Mouse (Mus musculus) ES-E14 (cell line): ENCODE results near the gene Itpr1. TPM values are rescaled to one million over a fixed set of nuclear protein-coding genes. Genes with fewer than 3 reads are reported as not detected.

Source experiments
- DNase-seq: peaks from one replicate; pipeline ENCODE4 v3.0.0-alpha.2; 2013; ENCODE audit warnings: low read depth, low spot score
- H3K27ac ChIP-seq: 2 replicates; pipeline ENCODE4 v1.5.1; 2012; ENCODE audit warnings: low read depth, mild to moderate bottlenecking, low read length, moderate library complexity, mixed read lengths; ENCODE audit not compliant: poor library complexity, insufficient read depth, severe bottlenecking
- H3K36me3 ChIP-seq: 2 replicates; pipeline ENCODE4 v1.6.1; 2012; ENCODE audit warnings: mild to moderate bottlenecking, low read length, moderate library complexity, mixed read lengths; ENCODE audit not compliant: control insufficient read depth, poor library complexity, insufficient read depth, severe bottlenecking
- H3K4me1 ChIP-seq, 2 experiments: fragments of 150-350 bp in 1 of 2; sonication (generic) in 1 of 2; 2 replicates each; pipeline ENCODE4 v1.6.1; 2012; ENCODE audit warnings: low read length in 2 of 2, mild to moderate bottlenecking in 1 of 2, mixed read lengths in 1 of 2; ENCODE audit not compliant: control insufficient read depth in 2 of 2, insufficient read depth in 2 of 2, poor library complexity in 1 of 2
- H3K4me3 ChIP-seq, 2 experiments: fragments of 150-350 bp in 1 of 2; sonication (generic) in 1 of 2; 2 replicates each; pipeline ENCODE4 v1.5.1; 2012; ENCODE audit warnings: low read length in 2 of 2, low read depth in 1 of 2, mild to moderate bottlenecking in 1 of 2, mixed read lengths in 1 of 2; ENCODE audit not compliant: insufficient read depth in 1 of 2, poor library complexity in 1 of 2, severe bottlenecking in 1 of 2
- H3K9ac ChIP-seq: 2 replicates; pipeline ENCODE4 v1.6.1; 2012; ENCODE audit warnings: low read depth, mild to moderate bottlenecking, low read length, mixed read lengths; ENCODE audit not compliant: poor library complexity, insufficient read depth, severe bottlenecking
- H3K9me3 ChIP-seq: fragments of 150-350 bp; sonication (generic); 2 replicates; pipeline ENCODE4 v1.6.1; 2012; ENCODE audit warnings: low read depth, mild to moderate bottlenecking, low read length; ENCODE audit not compliant: control insufficient read depth, insufficient read depth
- CHD2 ChIP-seq: IDR thresholded peaks from 2 replicates; pipeline ENCODE4 v1.6.1; 2014; ENCODE audit warnings: mild to moderate bottlenecking, low read depth, low read length, inconsistent platforms
- HCFC1 ChIP-seq: IDR thresholded peaks from 2 replicates; pipeline ENCODE4 v1.6.1; 2012; ENCODE audit warnings: low read length, inconsistent platforms, borderline replicate concordance; ENCODE audit not compliant: insufficient read depth
- MAFK ChIP-seq: IDR thresholded peaks from 2 replicates; pipeline ENCODE4 v1.6.1; 2014; ENCODE audit warnings: mild to moderate bottlenecking, low read depth, low read length, inconsistent platforms; ENCODE audit not compliant: insufficient read depth
- ZC3H11A ChIP-seq: IDR thresholded peaks from 2 replicates; pipeline ENCODE4 v1.6.1; 2012; ENCODE audit warnings: low read depth, mild to moderate bottlenecking, inconsistent platforms, low read length, borderline replicate concordance
- ZNF384 ChIP-seq: IDR thresholded peaks from 2 replicates; pipeline ENCODE4 v1.6.1; 2012; ENCODE audit warnings: low read depth, low read length, inconsistent platforms
- in situ Hi-C, 2 experiments: fragments of 600-800 bp; cut with MboI; formaldehyde crosslinking; loops; one replicate each; pipeline ENCODE4 v1.15.1; 2025; ENCODE audit warnings: low sequenced_read_pairs in 2 of 2, inconsistent platforms in 1 of 2; ENCODE audit not compliant: unreplicated experiment in 2 of 2
- total RNA-seq: library from RNA; depleted of rRNA; stranded (reverse); fragments of 300-350 nt; gene quantifications from 2 replicates; pipeline ENCODE4 v1.2.3, GENCODE M21; 2012; rRNA removed

Gene Itpr1
- total RNA-seq, result 52.8 and 87.9 TPM in 2 replicates

- peak; percentile 98 for DNase-seq
- H3K9me3 ChIP-seq, result no peaks in the 10 kb centered on the region
- peaks cover 3% of the 10 kb centered on the region; the same call in 1 of the 2 replicates for H3K36me3 ChIP-seq
- peak within 1 kb of the TSS; percentile 40; the same call in 1 of the 2 replicates for H3K27ac ChIP-seq
- H3K9ac ChIP-seq, result peak within 1 kb of the TSS; percentile 82
- TF ChIP-seq CHD2 (no peak), HCFC1 (peak; percentile 97)
- in situ Hi-C loops, result no loop called here
- H3K4me3 ChIP-seq, result peak within 1 kb of the TSS; percentile 82 to 90
- peaks cover 6% of the 10 kb centered on the region in 2 experiments; a peak in 2 of 4 replicates for H3K4me1 ChIP-seq
These were observed at the start of gene Itpr1 for GRCm38 (mm10) chr6:108212881-108213295. TSS of gene Itpr1 (plus strand) at chr6:108213096.

- Histone ChIP-seq H3K4me3 (no peak overlapping the region), H3K9me3 (no peaks in the 10 kb centered on the region), H3K27ac (no peak overlapping the region), H3K9ac (no peak overlapping the region), H3K36me3 (no peaks in the 10 kb centered on the region), H3K4me1 (no peaks in the 10 kb centered on the region)
- DNase-seq, result no peak
- TF ChIP-seq ZNF384 (no peak), CHD2 (no peak), MAFK (no peak), ZC3H11A (no peak), HCFC1 (no peak)
- in situ Hi-C loops, result no loop called here
These were observed 48.0 kb upstream of the Itpr1 start for GRCm38 (mm10) chr6:108164935-108165334.

- in situ Hi-C loops, result no loop called here
- no peaks in the 10 kb centered on the region for H3K36me3 ChIP-seq
- H3K9ac ChIP-seq, result no peak overlapping the region
- H3K4me1 ChIP-seq, result no peaks in the 10 kb centered on the region
- no peak for TF ChIP-seq CHD2
- no peak for TF ChIP-seq HCFC1
- TF ChIP-seq MAFK, result no peak
- no peak for TF ChIP-seq ZNF384
- no peak for TF ChIP-seq ZC3H11A
- no peak for DNase-seq
- no peak overlapping the region for H3K27ac ChIP-seq
- H3K4me3 ChIP-seq, result no peak overlapping the region
- H3K9me3 ChIP-seq, result no peaks in the 10 kb centered on the region
These were observed 47.3 kb upstream of the Itpr1 start for GRCm38 (mm10) chr6:108165598-108165997.

- in situ Hi-C loops, result no loop called here
- no peak overlapping the region for H3K9ac ChIP-seq
- DNase-seq, result no peak
- no peaks in the 10 kb centered on the region for H3K4me1 ChIP-seq
- no peak overlapping the region for H3K27ac ChIP-seq
- no peak for TF ChIP-seq MAFK
- no peak for TF ChIP-seq ZC3H11A
- no peak for TF ChIP-seq CHD2
- no peak for TF ChIP-seq HCFC1
- no peak for TF ChIP-seq ZNF384
- H3K9me3 ChIP-seq, result no peaks in the 10 kb centered on the region
- H3K36me3 ChIP-seq, result no peaks in the 10 kb centered on the region
- H3K4me3 ChIP-seq, result no peak overlapping the region
These were observed 44.8 kb upstream of the Itpr1 start for GRCm38 (mm10) chr6:108167946-108168680.

GRCm38 (mm10) chr6:108168723-108169122, 44.2 kb upstream of the Itpr1 start:
- in situ Hi-C loops, result no loop called here
- Histone ChIP-seq H3K27ac (no peak overlapping the region), H3K9me3 (no peaks in the 10 kb centered on the region), H3K9ac (no peak overlapping the region), H3K4me1 (no peaks in the 10 kb centered on the region), H3K4me3 (no peak overlapping the region), H3K36me3 (no peaks in the 10 kb centered on the region)
- DNase-seq, result no peak
- TF ChIP-seq MAFK (no peak), HCFC1 (no peak), CHD2 (no peak), ZC3H11A (no peak), ZNF384 (no peak)
